Mouse (Mus musculus) kidney, embryonic 16.5 days (tissue): Measurements from ENCODE around the gene Robo4. TPM values are rescaled to one million over a fixed set of nuclear protein-coding genes. Genes with fewer than 3 reads are reported as not detected.
A peak's percentile ranks its signal among the peaks of the same experiment; 100 is the strongest.

Source experiments
- ATAC-seq: fragments of 200-750 bp; cut with Nextera tagmentation; 2 replicates; pipeline ENCODE4 v1.8.0; 2017; ENCODE audit warnings: moderate TSS enrichment; ENCODE audit not compliant: low FRiP score, low TSS enrichment
- H3K27ac ChIP-seq: fragments of 300-500 bp; sonication (generic); 2 replicates; pipeline ENCODE4 v1.5.1; 2014; ENCODE audit warnings: low read length
- H3K27me3 ChIP-seq: fragments of 300-500 bp; sonication (generic); 2 replicates; pipeline ENCODE4 v1.6.1; 2014; ENCODE audit warnings: low read length, control low read depth, mixed read lengths; ENCODE audit not compliant: insufficient read depth
- H3K36me3 ChIP-seq: fragments of 300-500 bp; sonication (generic); 2 replicates; pipeline ENCODE4 v1.6.1; 2014; ENCODE audit warnings: low read length, control low read depth, mixed read lengths; ENCODE audit not compliant: insufficient read depth
- H3K4me1 ChIP-seq: fragments of 300-500 bp; sonication (generic); 2 replicates; pipeline ENCODE4 v1.6.1; 2014; ENCODE audit warnings: low read length, control low read depth, mixed read lengths; ENCODE audit not compliant: insufficient read depth
- H3K4me2 ChIP-seq: fragments of 300-500 bp; sonication (generic); replicated peaks from 2 replicates; pipeline ENCODE4 v1.6.1; 2014; ENCODE audit warnings: low read depth, low read length
- H3K4me3 ChIP-seq: fragments of 300-500 bp; sonication (generic); 2 replicates; pipeline ENCODE4 v1.5.1; 2014; ENCODE audit warnings: mild to moderate bottlenecking, low read length
- H3K9ac ChIP-seq: fragments of 300-500 bp; sonication (generic); replicated peaks from 2 replicates; pipeline ENCODE4 v1.6.1; 2014; ENCODE audit warnings: low read length
- H3K9me3 ChIP-seq: fragments of 300-500 bp; sonication (generic); 2 replicates; pipeline ENCODE4 v1.6.1; 2016; ENCODE audit warnings: low read length, control low read depth
- WGBS: fragments of 180-500 bp; shearing (Covaris S2); extraction: QIAGEN DNeasy Blood & Tissue Kit; methylation state at CpG from one replicate; pipeline ENCODE4 v1.1.7; 2014; 5-methylcytosine and 5-hydroxymethylcytosine counted together
- polyA plus RNA-seq: library from polyadenylated mRNA; unstranded; fragments of >200 nt; fragmentation: Nextera tagmentation; extraction: Ambion mirVana; gene quantifications from 2 replicates; pipeline ENCODE4 v1.2.1, GENCODE M21; 2015

Gene Robo4
- polyA plus RNA-seq, 1 experiment from 2014 or later, result 20.1 TPM

DNA sequence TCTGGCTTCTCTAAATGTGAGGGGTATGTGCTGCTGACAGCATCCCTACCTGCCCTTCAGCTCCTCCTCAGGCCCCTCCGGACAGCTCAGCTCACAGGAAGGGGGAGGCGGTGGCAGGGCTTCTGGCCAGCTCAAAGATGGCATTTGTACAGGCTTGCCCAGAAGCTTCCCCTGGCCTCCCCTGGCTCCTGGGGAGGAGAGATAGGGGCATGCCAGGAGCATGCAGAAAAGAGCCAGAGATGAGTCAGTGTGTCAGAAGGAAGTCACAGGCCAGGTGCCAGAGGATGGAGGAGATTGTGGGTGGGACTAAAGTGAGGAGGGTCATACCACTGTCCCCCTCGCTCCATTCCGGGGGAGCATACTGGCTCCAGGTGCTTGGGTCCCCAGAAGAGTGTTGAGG is 17.1 kb downstream of the Robo4 start:
- 81% methylated on average over 4 of the region's 4 CpGs for WGBS
- no peak overlapping the region for H3K4me2 ChIP-seq
- H3K9ac ChIP-seq, result no peak overlapping the region
- no peak for ATAC-seq
- no peak overlapping the region for H3K27ac ChIP-seq
- H3K36me3 ChIP-seq, result no peaks in the 10 kb centered on the region
- no peaks in the 10 kb centered on the region for H3K27me3 ChIP-seq
- no peaks in the 10 kb centered on the region for H3K9me3 ChIP-seq
- no peak overlapping the region for H3K4me3 ChIP-seq
- H3K4me1 ChIP-seq, result peaks cover 5% of the 10 kb centered on the region; the same call in 1 of the 2 replicates

GRCm38 (mm10) chr9:37420676-37421075 is 19.0 kb downstream of the Robo4 start:
- peak overlapping the region; percentile 38 for H3K4me3 ChIP-seq
- peaks cover 5% of the 10 kb centered on the region; the same call in 1 of the 2 replicates for H3K4me1 ChIP-seq
- WGBS, result under 1% methylated on average over 27 of the region's 27 CpGs
- no peaks in the 10 kb centered on the region for H3K9me3 ChIP-seq
- H3K9ac ChIP-seq, result peak overlapping the region; percentile 54; the same call in 1 of the 2 replicates
- peak; percentile 93 for ATAC-seq
- no peaks in the 10 kb centered on the region for H3K27me3 ChIP-seq
- H3K4me2 ChIP-seq, result peak overlapping the region; percentile 57
- H3K27ac ChIP-seq, result no peak overlapping the region
- no peaks in the 10 kb centered on the region for H3K36me3 ChIP-seq

DNA sequence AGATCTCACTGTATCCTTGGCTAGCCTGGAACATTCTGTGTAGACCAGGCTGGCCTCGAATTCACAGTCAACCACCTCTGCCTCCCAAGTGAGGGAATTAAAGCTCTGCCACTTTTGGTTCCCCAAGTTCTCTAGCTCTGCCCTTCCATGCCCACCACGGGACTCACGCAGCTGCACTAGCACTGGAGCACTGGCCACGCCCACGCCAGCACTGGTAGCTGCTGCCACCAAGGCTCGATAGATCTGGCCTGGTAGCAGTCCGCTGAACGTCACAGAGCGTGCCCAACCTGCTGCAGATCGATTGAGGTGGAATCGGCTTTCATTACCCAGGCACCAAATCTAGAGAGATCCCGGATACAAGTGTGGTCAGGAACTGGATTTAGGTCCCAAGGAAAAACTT is 19.5 kb downstream of the Robo4 start:
- WGBS, result 17% methylated on average over 12 of the region's 12 CpGs
- Histone ChIP-seq H3K27me3 (no peaks in the 10 kb centered on the region), H3K4me1 (peaks cover 5% of the 10 kb centered on the region; the same call in 1 of the 2 replicates), H3K4me2 (peak overlapping the region; percentile 57), H3K9me3 (no peaks in the 10 kb centered on the region), H3K9ac (no peak overlapping the region), H3K4me3 (peak overlapping the region; percentile 38), H3K27ac (no peak overlapping the region), H3K36me3 (no peaks in the 10 kb centered on the region)
- peak; percentile 49; the same call in 1 of the 2 replicates for ATAC-seq

DNA sequence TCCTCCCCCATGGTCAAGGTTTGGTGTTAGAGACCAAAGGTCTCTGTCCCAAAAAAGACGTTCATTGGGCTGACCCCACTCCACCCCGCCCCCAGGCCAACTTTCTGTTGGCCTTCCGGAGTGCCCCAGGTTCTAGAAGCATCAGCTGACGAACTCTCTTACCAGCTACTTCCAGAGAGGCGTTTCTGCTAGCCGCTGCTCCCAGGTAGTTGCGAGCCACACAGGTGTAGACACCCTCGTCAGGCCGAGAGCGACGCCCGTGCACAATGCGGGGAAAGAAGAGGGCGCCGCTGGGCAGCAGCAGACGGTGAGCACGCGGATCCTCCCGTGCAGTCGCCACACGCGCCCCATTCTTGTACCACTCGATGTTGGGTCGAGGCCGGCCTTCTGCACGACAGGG is 27.6 kb downstream of the Robo4 start:
- 12% methylated on average over 26 of the region's 26 CpGs for WGBS
- Histone ChIP-seq H3K36me3 (no peaks in the 10 kb centered on the region), H3K9me3 (no peaks in the 10 kb centered on the region), H3K9ac (no peak overlapping the region), H3K27ac (no peak overlapping the region), H3K27me3 (peaks cover 73% of the 10 kb centered on the region), H3K4me3 (no peak overlapping the region), H3K4me1 (peaks cover 15% of the 10 kb centered on the region), H3K4me2 (no peak overlapping the region)
- no peak for ATAC-seq

- Histone ChIP-seq H3K4me3 (no peak overlapping the region), H3K36me3 (no peaks in the 10 kb centered on the region), H3K4me1 (peaks cover 15% of the 10 kb centered on the region), H3K4me2 (peak overlapping the region; percentile 29), H3K27me3 (peaks cover 86% of the 10 kb centered on the region), H3K9me3 (no peaks in the 10 kb centered on the region), H3K9ac (no peak overlapping the region), H3K27ac (no peak overlapping the region)
- ATAC-seq, result peak; percentile 47; the same call in 1 of the 2 replicates
- WGBS, result under 1% methylated on average over 12 of the region's 12 CpGs
Measured at GRCm38 (mm10) chr9:37430582-37430981, 28.9 kb downstream of the Robo4 start.

- Histone ChIP-seq H3K27ac (no peak overlapping the region), H3K9me3 (no peaks in the 10 kb centered on the region), H3K4me1 (peaks cover 15% of the 10 kb centered on the region), H3K4me2 (peak overlapping the region; percentile 51), H3K27me3 (peaks cover 86% of the 10 kb centered on the region), H3K36me3 (no peaks in the 10 kb centered on the region), H3K9ac (no peak overlapping the region), H3K4me3 (peak overlapping the region; percentile 37; the same call in 1 of the 2 replicates)
- ATAC-seq, result peak; percentile 82; the same call in 1 of the 2 replicates
- 2% methylated on average over 15 of the region's 17 CpGs for WGBS
Measured at GRCm38 (mm10) chr9:37432026-37432666, 30.4 kb downstream of the Robo4 start.

DNA sequence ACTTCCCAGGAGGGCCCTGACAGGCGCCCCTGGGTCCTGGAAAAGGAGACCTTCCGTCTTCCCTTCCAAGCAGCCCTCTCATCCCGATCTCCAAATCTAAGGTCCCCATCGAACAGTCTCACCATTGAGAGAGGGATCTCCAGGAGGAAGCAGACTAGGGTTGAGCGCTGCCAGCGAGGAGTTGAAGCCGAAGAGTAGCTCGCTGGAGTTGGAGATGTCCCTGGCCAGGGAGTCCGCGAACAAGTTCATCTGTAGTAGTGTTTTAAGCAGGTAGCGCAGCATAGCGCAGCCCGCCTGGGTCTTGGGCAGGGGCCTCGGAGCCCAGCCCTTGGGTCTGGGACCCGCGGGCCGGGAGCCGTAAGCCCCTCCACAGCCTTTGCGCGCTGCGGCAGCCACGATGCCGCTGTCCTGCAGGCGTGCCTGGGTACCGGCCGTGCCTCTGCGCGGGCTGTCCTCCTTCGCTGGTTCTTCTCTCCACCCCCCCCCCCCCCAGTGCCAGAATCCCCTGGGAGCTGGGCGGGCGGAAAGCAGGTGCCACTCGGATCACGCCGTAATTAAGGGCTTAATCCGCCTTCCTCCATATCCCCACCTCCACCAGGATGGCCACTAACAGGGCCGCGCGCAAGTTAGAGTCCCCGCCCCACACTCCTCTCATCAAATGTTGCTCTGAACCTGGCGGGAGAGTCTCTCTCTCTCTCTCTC is 31.2 kb downstream of the Robo4 start, which contains the start of gene Robo3:
Robo3 (minus strand) TSS at position 527 of the 702 bp plus-strand sequence.
- ATAC-seq, result 0 out of 2 replicates have a peak, but pooled peaks have one; percentile 2
- WGBS, result 0% methylated on average over 36 of the region's 40 CpGs

GRCm38 (mm10) chr9:37433823-37434560 is 32.3 kb downstream of the Robo4 start:
- Histone ChIP-seq H3K27ac (no peak overlapping the region), H3K36me3 (no peaks in the 10 kb centered on the region), H3K9ac (no peak overlapping the region), H3K4me1 (peaks cover 19% of the 10 kb centered on the region), H3K4me2 (peak overlapping the region; percentile 51), H3K27me3 (peaks cover 70% of the 10 kb centered on the region), H3K4me3 (no peak overlapping the region), H3K9me3 (no peaks in the 10 kb centered on the region)
- WGBS, result 4% methylated on average over 18 of the region's 18 CpGs
- peak; percentile 13; the same call in 1 of the 2 replicates for ATAC-seq

More for the DNA sequence above, 31.2 kb downstream of the Robo4 start, which contains the start of gene Robo3:
- Histone ChIP-seq H3K4me1 (peaks cover 15% of the 10 kb centered on the region), H3K27me3 (peaks cover 79% of the 10 kb centered on the region), H3K4me2 (peak within 1 kb of the TSS; percentile 51), H3K9me3 (no peaks in the 10 kb centered on the region), H3K9ac (no peak within 1 kb of the TSS), H3K27ac (no peak within 1 kb of the TSS), H3K36me3 (no peaks in the 10 kb centered on the region), H3K4me3 (peak within 1 kb of the TSS; percentile 37)

GRCm38 (mm10) chr9:37434932-37435331 is 33.2 kb downstream of the Robo4 start:
- peaks cover 19% of the 10 kb centered on the region for H3K4me1 ChIP-seq
- H3K27ac ChIP-seq, result no peak overlapping the region
- H3K9me3 ChIP-seq, result no peaks in the 10 kb centered on the region
- H3K36me3 ChIP-seq, result no peaks in the 10 kb centered on the region
- H3K27me3 ChIP-seq, result peaks cover 61% of the 10 kb centered on the region
- no peak overlapping the region for H3K9ac ChIP-seq
- WGBS, result 3% methylated on average over 14 of the region's 14 CpGs
- H3K4me3 ChIP-seq, result no peak overlapping the region
- ATAC-seq, result no peak
- H3K4me2 ChIP-seq, result no peak overlapping the region
